Mouse (Mus musculus): Measurements from ENCODE around the gene Sesn1.
A peak's percentile ranks its signal among the peaks of the same experiment; 100 is the strongest.

- no peak for TF ChIP-seq CTCF (IDR thresholded peaks at IDR 0.05; ENCODE audit: control insufficient read depth, insufficient read depth, insufficient replicate concordance, low read depth, low read length)
- TF ChIP-seq POLR2A (IDR thresholded peaks at IDR 0.05; ENCODE audit: control insufficient read depth, low read depth, low read length) = peak; percentile 70; the same call in 1 of the 2 replicates
These were observed 510 bp upstream of the Sesn1 start for GRCm38 (mm10) chr10:41809080-41809770.
